Mouse (Mus musculus) midbrain, embryonic 15.5 days (tissue): ENCODE results near the gene Klf4. TPM values are rescaled to one million over a fixed set of nuclear protein-coding genes. Genes with fewer than 3 reads are reported as not detected.

ENCODE experiments used
- ATAC-seq: fragments of 200-750 bp; cut with Nextera tagmentation; replicated peaks from 2 replicates; pipeline ENCODE4 v1.8.0; 2017; ENCODE audit warnings: moderate TSS enrichment
- H3K27ac ChIP-seq: fragments of 300-500 bp; sonication (generic); 2 replicates; pipeline ENCODE4 v1.5.1; 2015; ENCODE audit warnings: mild to moderate bottlenecking, inconsistent platforms
- H3K27me3 ChIP-seq: fragments of 300-500 bp; sonication (generic); replicated peaks from 2 replicates; pipeline ENCODE4 v1.6.1; 2015; ENCODE audit warnings: inconsistent platforms
- H3K36me3 ChIP-seq: fragments of 300-500 bp; sonication (generic); replicated peaks from 2 replicates; pipeline ENCODE4 v1.6.1; 2015; ENCODE audit warnings: inconsistent platforms
- H3K4me1 ChIP-seq: fragments of 300-500 bp; sonication (generic); 2 replicates; pipeline ENCODE4 v1.6.1; 2015; ENCODE audit warnings: inconsistent platforms
- H3K4me2 ChIP-seq: fragments of 300-500 bp; sonication (generic); 2 replicates; pipeline ENCODE4 v1.6.1; 2015; ENCODE audit warnings: inconsistent platforms, mild to moderate bottlenecking, moderate library complexity
- H3K4me3 ChIP-seq: fragments of 300-500 bp; sonication (generic); 2 replicates; pipeline ENCODE4 v1.5.1; 2015; ENCODE audit warnings: mild to moderate bottlenecking, inconsistent platforms
- H3K9ac ChIP-seq: fragments of 300-500 bp; sonication (generic); 2 replicates; pipeline ENCODE4 v1.6.1; 2015; ENCODE audit warnings: mild to moderate bottlenecking, inconsistent platforms
- H3K9me3 ChIP-seq: fragments of 300-500 bp; sonication (generic); 2 replicates; pipeline ENCODE4 v1.6.1; 2016; ENCODE audit warnings: inconsistent platforms
- WGBS: fragments of 180-500 bp; shearing (Covaris S2); methylation state at CpG from one replicate; pipeline ENCODE4 v1.1.7; 2015; ENCODE audit warnings: mixed read lengths; 5-methylcytosine and 5-hydroxymethylcytosine counted together
- polyA plus RNA-seq: library from polyadenylated mRNA; unstranded; fragments of >200 nt; fragmentation: Nextera tagmentation; extraction: Ambion mirVana; gene quantifications from 2 replicates; pipeline ENCODE4 v1.2.1, GENCODE M21; 2015

Klf4 gene
- 2.6 and 3.0 TPM in 2 replicates for polyA plus RNA-seq

- H3K36me3 ChIP-seq = no peaks in the 10 kb centered on the region
- H3K4me1 ChIP-seq = peaks cover 31% of the 10 kb centered on the region
- H3K4me2 ChIP-seq = peak within 1 kb of the TSS; percentile 95
- peaks cover 25% of the 10 kb centered on the region for H3K27me3 ChIP-seq
- H3K9me3 ChIP-seq = no peaks in the 10 kb centered on the region
- ATAC-seq = peak; percentile 92
- peak within 1 kb of the TSS; percentile 69 for H3K9ac ChIP-seq
- peak within 1 kb of the TSS; percentile 82 for H3K27ac ChIP-seq
- 1% methylated on average over 87 of the region's 99 CpGs for WGBS
- H3K4me3 ChIP-seq = peak within 1 kb of the TSS; percentile 59
Observed at GRCm38 (mm10) chr4:55532407-55533195, at the start of gene Klf4. Gene Klf4, minus strand, starts transcription at chr4:55532466.

GRCm38 (mm10) chr4:55571432-55571831 lies 39.2 kb upstream of the Klf4 start:
- ATAC-seq = no peak
- 97% methylated on average over 2 of the region's 2 CpGs for WGBS
- Histone ChIP-seq H3K4me1 (no peaks in the 10 kb centered on the region), H3K9me3 (no peaks in the 10 kb centered on the region), H3K4me3 (no peak overlapping the region), H3K9ac (no peak overlapping the region), H3K27me3 (no peaks in the 10 kb centered on the region), H3K27ac (no peak overlapping the region), H3K4me2 (no peak overlapping the region), H3K36me3 (no peaks in the 10 kb centered on the region)

- H3K27me3 ChIP-seq = no peaks in the 10 kb centered on the region
- no peak overlapping the region for H3K4me2 ChIP-seq
- H3K9me3 ChIP-seq = no peaks in the 10 kb centered on the region
- no peak overlapping the region for H3K27ac ChIP-seq
- H3K4me1 ChIP-seq = no peaks in the 10 kb centered on the region
- H3K9ac ChIP-seq = no peak overlapping the region
- H3K4me3 ChIP-seq = no peak overlapping the region
- no peaks in the 10 kb centered on the region for H3K36me3 ChIP-seq
- no peak for ATAC-seq
- 29% methylated on average over 9 of the region's 9 CpGs for WGBS
Observed at GRCm38 (mm10) chr4:55567986-55568385, 35.7 kb upstream of the Klf4 start.

GRCm38 (mm10) chr4:55567575-55567974 lies 35.3 kb upstream of the Klf4 start:
- no peak for ATAC-seq
- no peak overlapping the region for H3K4me2 ChIP-seq
- H3K4me3 ChIP-seq = no peak overlapping the region
- H3K27me3 ChIP-seq = no peaks in the 10 kb centered on the region
- no peak overlapping the region for H3K27ac ChIP-seq
- no peaks in the 10 kb centered on the region for H3K9me3 ChIP-seq
- WGBS = 50% methylated on average over 5 of the region's 5 CpGs
- H3K36me3 ChIP-seq = no peaks in the 10 kb centered on the region
- no peaks in the 10 kb centered on the region for H3K4me1 ChIP-seq
- H3K9ac ChIP-seq = no peak overlapping the region

GRCm38 (mm10) chr4:55564317-55564716 lies 32.1 kb upstream of the Klf4 start:
- Histone ChIP-seq H3K36me3 (no peaks in the 10 kb centered on the region), H3K9ac (no peak overlapping the region), H3K27ac (no peak overlapping the region), H3K4me2 (no peak overlapping the region), H3K9me3 (no peaks in the 10 kb centered on the region), H3K27me3 (no peaks in the 10 kb centered on the region), H3K4me1 (peaks cover 2% of the 10 kb centered on the region; the same call in 1 of the 2 replicates), H3K4me3 (no peak overlapping the region)
- ATAC-seq = no peak
- WGBS = 93% methylated on average over 2 of the region's 2 CpGs

- no peak overlapping the region for H3K9ac ChIP-seq
- no peaks in the 10 kb centered on the region for H3K9me3 ChIP-seq
- H3K4me1 ChIP-seq = peaks cover 2% of the 10 kb centered on the region; the same call in 1 of the 2 replicates
- no peak overlapping the region for H3K27ac ChIP-seq
- 64% methylated on average over 8 of the region's 8 CpGs for WGBS
- no peak overlapping the region for H3K4me3 ChIP-seq
- no peak overlapping the region for H3K4me2 ChIP-seq
- H3K36me3 ChIP-seq = no peaks in the 10 kb centered on the region
- ATAC-seq = no peak
- no peaks in the 10 kb centered on the region for H3K27me3 ChIP-seq
Observed at GRCm38 (mm10) chr4:55563050-55563449, 30.8 kb upstream of the Klf4 start.

GRCm38 (mm10) chr4:55562062-55562461 lies 29.8 kb upstream of the Klf4 start:
- peaks cover 2% of the 10 kb centered on the region; the same call in 1 of the 2 replicates for H3K4me1 ChIP-seq
- 15% methylated on average over 3 of the region's 3 CpGs for WGBS
- H3K27me3 ChIP-seq = no peaks in the 10 kb centered on the region
- no peak overlapping the region for H3K4me2 ChIP-seq
- no peaks in the 10 kb centered on the region for H3K9me3 ChIP-seq
- H3K9ac ChIP-seq = no peak overlapping the region
- no peaks in the 10 kb centered on the region for H3K36me3 ChIP-seq
- peak; percentile 60; the same call in 1 of the 2 replicates for ATAC-seq
- no peak overlapping the region for H3K4me3 ChIP-seq
- H3K27ac ChIP-seq = no peak overlapping the region; the same call in 1 of the 2 replicates

GRCm38 (mm10) chr4:55546869-55547268 lies 14.6 kb upstream of the Klf4 start:
- H3K36me3 ChIP-seq = no peaks in the 10 kb centered on the region
- H3K9ac ChIP-seq = no peak overlapping the region
- 62% methylated on average over 12 of the region's 12 CpGs for WGBS
- no peak overlapping the region for H3K27ac ChIP-seq
- H3K27me3 ChIP-seq = no peaks in the 10 kb centered on the region
- no peak overlapping the region for H3K4me3 ChIP-seq
- H3K9me3 ChIP-seq = no peaks in the 10 kb centered on the region
- ATAC-seq = no peak
- H3K4me2 ChIP-seq = no peak overlapping the region
- no peaks in the 10 kb centered on the region for H3K4me1 ChIP-seq

- Histone ChIP-seq H3K27me3 (no peaks in the 10 kb centered on the region), H3K4me2 (no peak overlapping the region), H3K36me3 (no peaks in the 10 kb centered on the region), H3K9me3 (no peaks in the 10 kb centered on the region), H3K27ac (no peak overlapping the region), H3K4me3 (no peak overlapping the region), H3K4me1 (no peaks in the 10 kb centered on the region), H3K9ac (no peak overlapping the region)
- no peak for ATAC-seq
- 77% methylated on average over 2 of the region's 2 CpGs for WGBS
Observed at GRCm38 (mm10) chr4:55542753-55543152, 10.5 kb upstream of the Klf4 start.

- no peak for ATAC-seq
Observed at GRCm38 (mm10) chr4:55541654-55542053, 9.4 kb upstream of the Klf4 start.

GRCm38 (mm10) chr4:55541221-55541620 lies 9.0 kb upstream of the Klf4 start:
- 79% methylated on average over 4 of the region's 4 CpGs for WGBS
- Histone ChIP-seq H3K36me3 (no peaks in the 10 kb centered on the region), H3K4me2 (no peak overlapping the region), H3K9ac (no peak overlapping the region), H3K27ac (no peak overlapping the region), H3K4me3 (no peak overlapping the region), H3K9me3 (no peaks in the 10 kb centered on the region), H3K4me1 (no peaks in the 10 kb centered on the region), H3K27me3 (peaks cover 7% of the 10 kb centered on the region; the same call in 1 of the 2 replicates)
- no peak for ATAC-seq

More at GRCm38 (mm10) chr4:55541654-55542053, 9.4 kb upstream of the Klf4 start:
- Histone ChIP-seq H3K36me3 (no peaks in the 10 kb centered on the region), H3K4me2 (no peak overlapping the region), H3K27me3 (0 out of 2 replicates have a peak, but pooled peaks cover 3% of the 10 kb centered on the region), H3K4me1 (no peaks in the 10 kb centered on the region), H3K9ac (no peak overlapping the region), H3K27ac (no peak overlapping the region), H3K4me3 (no peak overlapping the region), H3K9me3 (no peaks in the 10 kb centered on the region)
- 67% methylated on average over 4 of the region's 4 CpGs for WGBS

GRCm38 (mm10) chr4:55535012-55535411 lies 2.7 kb upstream of the Klf4 start:
- H3K9me3 ChIP-seq = no peaks in the 10 kb centered on the region

GRCm38 (mm10) chr4:55534510-55534909 lies 2.2 kb upstream of the Klf4 start:
- peaks cover 31% of the 10 kb centered on the region for H3K4me1 ChIP-seq
- no peaks in the 10 kb centered on the region for H3K9me3 ChIP-seq
- no peak overlapping the region for H3K4me2 ChIP-seq
- no peak overlapping the region for H3K4me3 ChIP-seq
- no peak for ATAC-seq
- WGBS = 72% methylated on average over 4 of the region's 4 CpGs
- H3K27ac ChIP-seq = no peak overlapping the region
- H3K27me3 ChIP-seq = peaks cover 23% of the 10 kb centered on the region
- H3K36me3 ChIP-seq = no peaks in the 10 kb centered on the region
- H3K9ac ChIP-seq = no peak overlapping the region

More at GRCm38 (mm10) chr4:55535012-55535411, 2.7 kb upstream of the Klf4 start:
- Histone ChIP-seq H3K9ac (no peak overlapping the region), H3K4me2 (no peak overlapping the region), H3K4me3 (no peak overlapping the region), H3K4me1 (peaks cover 28% of the 10 kb centered on the region), H3K27me3 (peaks cover 20% of the 10 kb centered on the region), H3K36me3 (no peaks in the 10 kb centered on the region), H3K27ac (no peak overlapping the region)
- ATAC-seq = no peak
